Mouse (Mus musculus) adrenal gland, postnatal 25 days (tissue): ENCODE data around the gene Lrch4. TPM values are rescaled to one million over a fixed set of nuclear protein-coding genes. Genes with fewer than 3 reads are reported as not detected.

Source experiments
- DNase-seq: peaks from one replicate; pipeline ENCODE4 v3.0.0; 2021; ENCODE audit warnings: mixed read lengths
- total RNA-seq: library from RNA; stranded (reverse); gene quantifications from 2 replicates; pipeline ENCODE4 v1.2.3, GENCODE M21; 2021

The Lrch4 gene
- total RNA-seq, 1 experiment from 2014 or later: 35.7 TPM

DNA sequence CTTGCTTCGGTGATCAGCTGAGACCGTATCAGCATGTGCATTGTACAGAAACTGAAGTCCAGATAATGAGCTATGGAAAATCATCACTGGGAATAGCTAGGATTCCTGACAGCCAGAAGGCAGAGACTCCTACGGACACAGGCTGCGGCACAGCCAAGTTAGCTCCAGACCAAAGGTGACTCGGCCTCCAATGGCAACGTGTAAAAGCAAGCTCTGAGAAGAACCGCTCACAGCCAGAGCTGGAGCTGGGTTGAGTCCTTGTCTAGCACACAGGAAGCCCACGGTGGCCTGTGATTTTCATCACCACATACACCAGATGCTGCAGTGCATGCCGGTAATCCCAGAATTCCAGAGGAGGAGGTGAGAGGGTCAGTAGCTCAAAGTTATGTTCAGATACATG, 61.6 kb downstream of the Lrch4 start:
- DNase-seq: no peak

Other genes starting within 250 kb of the Lrch4 start
- not detected in 2 replicates for gene Zan, start 152.1 kb upstream of the Lrch4 start, total RNA-seq
- gene Pop7, start 126.6 kb upstream of the Lrch4 start, total RNA-seq: 29.9 and 31.7 TPM in 2 replicates
- 34.7 and 52.3 TPM in 2 replicates for gene Gigyf1, start 110.6 kb upstream of the Lrch4 start, total RNA-seq
- gene Epo, start 95.9 kb upstream of the Lrch4 start, total RNA-seq: not detected in 2 replicates
- gene Gnb2, start 95.6 kb upstream of the Lrch4 start, total RNA-seq: 580 and 681 TPM in 2 replicates
- 2.7 and 6.4 TPM in 2 replicates for gene Actl6b, start 75.6 kb upstream of the Lrch4 start, total RNA-seq
- gene Tfr2, start 59.3 kb upstream of the Lrch4 start, total RNA-seq: 0.85 and 2.9 TPM in 2 replicates
- gene Mospd3, start 28.1 kb upstream of the Lrch4 start, total RNA-seq: 54.1 and 59.1 TPM in 2 replicates
- gene Pcolce, start 15.3 kb upstream of the Lrch4 start, total RNA-seq: 931 and 937 TPM in 2 replicates
- 1.0 and 2.2 TPM in 2 replicates for gene Fbxo24, start 119 bp upstream of the Lrch4 start, total RNA-seq
- gene Gm20605, start 54 bp downstream of the Lrch4 start, total RNA-seq: 13.4 and 18.2 TPM in 2 replicates
- 10.0 and 14.0 TPM in 2 replicates for gene Sap25, start 12.2 kb downstream of the Lrch4 start, total RNA-seq
- 4.9 and 5.7 TPM in 2 replicates for gene Irs3, start 16.6 kb downstream of the Lrch4 start, total RNA-seq
- 32.1 and 43.7 TPM in 2 replicates for gene Agfg2, start 55.6 kb downstream of the Lrch4 start, total RNA-seq
- 3.0 and 5.6 TPM in 2 replicates for gene Nyap1, start 112.5 kb downstream of the Lrch4 start, total RNA-seq
- gene Tsc22d4, start 116.6 kb downstream of the Lrch4 start, total RNA-seq: 86.0 and 104 TPM in 2 replicates
- 30.9 and 34.0 TPM in 2 replicates for gene Ppp1r35, start 149.7 kb downstream of the Lrch4 start, total RNA-seq
- 58.3 and 66.5 TPM in 2 replicates for gene Mepce, start 158.5 kb downstream of the Lrch4 start, total RNA-seq
- 3.6 and 5.2 TPM in 2 replicates for gene Zcwpw1, start 158.7 kb downstream of the Lrch4 start, total RNA-seq
- 0.67 and 2.8 TPM in 2 replicates for gene Pilra, start 207.2 kb downstream of the Lrch4 start, total RNA-seq
- 0.97 TPM in 1 of 2 replicates, not detected in the other for gene Pilrb1, start 229.0 kb downstream of the Lrch4 start, total RNA-seq
- 0.64 and 0.86 TPM in 2 replicates for gene Pilrb2, start 242.7 kb downstream of the Lrch4 start, total RNA-seq